Mouse (Mus musculus): ENCODE results near the gene Adgrg3. TPM values are rescaled to one million over a fixed set of nuclear protein-coding genes. Genes with fewer than 3 reads are reported as not detected.

The Adgrg3 gene
- polyA plus RNA-seq, 1 experiment from 2014 or later, result 3.7 TPM

DNA sequence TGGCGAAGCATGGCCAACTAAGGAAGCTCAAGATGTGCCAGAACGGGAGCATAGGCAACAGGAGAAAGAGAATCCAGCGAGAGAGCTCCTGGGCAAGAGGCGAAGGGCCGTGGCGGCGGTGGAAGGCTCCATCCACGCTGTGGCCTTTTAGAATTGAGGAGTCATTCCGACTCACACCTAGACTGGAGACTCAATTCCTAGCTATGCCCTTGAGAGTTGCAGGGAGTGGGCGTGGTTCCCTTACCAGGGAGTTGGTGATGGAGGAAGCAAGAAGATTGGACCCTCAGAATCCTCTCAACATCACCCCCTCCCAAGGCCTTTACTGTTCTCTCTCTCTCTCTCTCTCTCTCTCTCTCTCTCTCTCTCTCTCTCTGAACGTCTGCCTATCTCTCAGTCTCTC, 64.2 kb downstream of the Adgrg3 start:
- H3K27me3 ChIP-seq (ENCODE audit: control insufficient read depth, insufficient read depth, low read length), result no peaks in the 10 kb centered on the region
- peak overlapping the region; percentile 61 to 90 for H3K4me3 ChIP-seq (ENCODE audit: control insufficient read depth in 1 of 2, insufficient read depth in 1 of 2, low read depth in 1 of 2, low read length in 2 of 2)
- H3K9ac ChIP-seq (ENCODE audit: low read length), result peak overlapping the region; percentile 75
- H3K4me2 ChIP-seq (ENCODE audit: low read length), result peak overlapping the region; percentile 87
- H3K9me3 ChIP-seq (ENCODE audit: control insufficient read depth, low read length), result no peaks in the 10 kb centered on the region
- no peak for ATAC-seq (ENCODE audit: insufficient number of reproducible peaks, insufficient read depth, low FRiP score, low read depth)
- peak overlapping the region; percentile 34 to 56 for H3K27ac ChIP-seq (replicated peaks in 1 of 2; ENCODE audit: control insufficient read depth in 1 of 2, insufficient read depth in 1 of 2, low read depth in 2 of 2, low read length in 2 of 2)
- peaks cover 6 to 9% of the 10 kb centered on the region in 2 experiments; a peak in 3 of 4 replicates for H3K4me1 ChIP-seq (ENCODE audit: control insufficient read depth in 2 of 2, insufficient read depth in 2 of 2, low read length in 2 of 2)
- 8% methylated on average over 11 of the region's 11 CpGs for WGBS
- H3K36me3 ChIP-seq (ENCODE audit: control insufficient read depth, insufficient read depth, low read length), result peaks cover 37% of the 10 kb centered on the region

DNA sequence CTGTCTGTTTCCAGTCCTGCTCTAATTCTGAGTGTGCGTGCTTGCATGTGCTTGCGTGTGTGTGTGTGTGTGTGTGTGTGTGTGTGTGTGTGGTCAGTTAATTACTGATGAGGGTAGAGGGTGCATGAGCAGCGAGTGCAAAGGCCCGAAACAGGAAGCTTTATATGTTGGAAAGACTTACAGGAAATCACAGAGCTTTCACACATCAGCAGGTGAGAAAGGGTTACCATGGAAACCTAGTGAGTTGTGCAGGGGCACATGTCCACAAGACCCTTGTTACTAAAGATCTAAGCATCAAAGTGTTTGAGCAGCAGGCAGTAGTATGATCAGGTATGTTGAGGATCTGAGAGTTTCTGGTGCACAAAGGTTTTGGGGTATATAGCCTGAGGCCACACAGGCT, 66.8 kb downstream of the Adgrg3 start:
- no peak overlapping the region for H3K9ac ChIP-seq (ENCODE audit: low read length)
- peaks cover 63% of the 10 kb centered on the region for H3K36me3 ChIP-seq (ENCODE audit: control insufficient read depth, insufficient read depth, low read length)
- no peak overlapping the region for H3K4me2 ChIP-seq (ENCODE audit: low read length)
- H3K9me3 ChIP-seq (ENCODE audit: control insufficient read depth, low read length), result no peaks in the 10 kb centered on the region
- no peak for ATAC-seq (ENCODE audit: insufficient number of reproducible peaks, insufficient read depth, low FRiP score, low read depth)
- no peak overlapping the region for H3K27ac ChIP-seq (replicated peaks in 1 of 2; ENCODE audit: control insufficient read depth in 1 of 2, insufficient read depth in 1 of 2, low read depth in 2 of 2, low read length in 2 of 2)
- peaks cover 6 to 9% of the 10 kb centered on the region in 2 experiments; a peak in 3 of 4 replicates for H3K4me1 ChIP-seq (ENCODE audit: control insufficient read depth in 2 of 2, insufficient read depth in 2 of 2, low read length in 2 of 2)
- H3K27me3 ChIP-seq (ENCODE audit: control insufficient read depth, insufficient read depth, low read length), result no peaks in the 10 kb centered on the region
- no peak overlapping the region for H3K4me3 ChIP-seq (ENCODE audit: control insufficient read depth in 1 of 2, insufficient read depth in 1 of 2, low read depth in 1 of 2, low read length in 2 of 2)
- 85% methylated on average over 4 of the region's 4 CpGs for WGBS

DNA sequence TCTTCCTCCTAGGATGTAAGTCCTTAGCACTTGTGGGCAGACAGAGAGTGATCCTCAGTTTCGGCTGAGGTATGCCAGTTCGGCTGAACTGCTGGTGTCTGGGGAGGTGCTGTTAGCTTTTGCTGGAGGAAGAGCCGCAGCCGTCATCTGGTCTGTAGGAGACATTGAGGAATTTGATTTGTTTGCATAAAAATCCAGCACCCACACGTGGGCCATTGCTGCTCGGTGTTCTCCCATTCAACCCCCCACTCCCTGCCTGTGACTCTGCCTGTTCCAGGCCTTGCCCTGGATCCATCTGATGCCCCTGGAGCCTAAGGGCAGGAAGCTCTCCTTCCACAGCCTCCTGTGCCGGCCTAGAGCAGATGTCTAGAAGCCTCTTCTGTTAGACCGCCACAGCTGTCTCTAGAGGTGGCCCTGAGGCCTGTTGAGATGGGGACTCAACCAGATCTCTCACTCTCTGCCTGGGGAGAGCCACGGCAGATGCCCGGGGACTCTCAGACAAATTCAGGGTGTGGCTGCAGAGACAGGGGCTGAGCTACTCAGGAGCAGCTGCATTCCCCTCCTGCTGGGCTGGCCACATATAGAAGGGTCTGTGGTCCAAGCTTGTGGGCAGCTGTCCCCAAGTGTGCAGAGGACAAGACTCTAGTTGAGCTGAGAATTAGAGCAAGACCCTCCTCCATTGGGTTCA, 67.4 kb downstream of the Adgrg3 start:
- Histone ChIP-seq H3K9ac (ENCODE audit: low read length) (no peak overlapping the region), H3K9me3 (ENCODE audit: control insufficient read depth, low read length) (no peaks in the 10 kb centered on the region), H3K36me3 (ENCODE audit: control insufficient read depth, insufficient read depth, low read length) (peaks cover 69% of the 10 kb centered on the region), H3K27me3 (ENCODE audit: control insufficient read depth, insufficient read depth, low read length) (no peaks in the 10 kb centered on the region), H3K4me1 (ENCODE audit: control insufficient read depth in 2 of 2, insufficient read depth in 2 of 2, low read length in 2 of 2) (peaks cover 6 to 9% of the 10 kb centered on the region in 2 experiments; a peak in 3 of 4 replicates), H3K4me3 (ENCODE audit: control insufficient read depth in 1 of 2, insufficient read depth in 1 of 2, low read depth in 1 of 2, low read length in 2 of 2) (no peak overlapping the region), H3K27ac (replicated peaks in 1 of 2; ENCODE audit: control insufficient read depth in 1 of 2, insufficient read depth in 1 of 2, low read depth in 2 of 2, low read length in 2 of 2) (no peak overlapping the region), H3K4me2 (ENCODE audit: low read length) (no peak overlapping the region)
- no peak for ATAC-seq (ENCODE audit: insufficient number of reproducible peaks, insufficient read depth, low FRiP score, low read depth)
- WGBS, result 78% methylated on average over 10 of the region's 10 CpGs

DNA sequence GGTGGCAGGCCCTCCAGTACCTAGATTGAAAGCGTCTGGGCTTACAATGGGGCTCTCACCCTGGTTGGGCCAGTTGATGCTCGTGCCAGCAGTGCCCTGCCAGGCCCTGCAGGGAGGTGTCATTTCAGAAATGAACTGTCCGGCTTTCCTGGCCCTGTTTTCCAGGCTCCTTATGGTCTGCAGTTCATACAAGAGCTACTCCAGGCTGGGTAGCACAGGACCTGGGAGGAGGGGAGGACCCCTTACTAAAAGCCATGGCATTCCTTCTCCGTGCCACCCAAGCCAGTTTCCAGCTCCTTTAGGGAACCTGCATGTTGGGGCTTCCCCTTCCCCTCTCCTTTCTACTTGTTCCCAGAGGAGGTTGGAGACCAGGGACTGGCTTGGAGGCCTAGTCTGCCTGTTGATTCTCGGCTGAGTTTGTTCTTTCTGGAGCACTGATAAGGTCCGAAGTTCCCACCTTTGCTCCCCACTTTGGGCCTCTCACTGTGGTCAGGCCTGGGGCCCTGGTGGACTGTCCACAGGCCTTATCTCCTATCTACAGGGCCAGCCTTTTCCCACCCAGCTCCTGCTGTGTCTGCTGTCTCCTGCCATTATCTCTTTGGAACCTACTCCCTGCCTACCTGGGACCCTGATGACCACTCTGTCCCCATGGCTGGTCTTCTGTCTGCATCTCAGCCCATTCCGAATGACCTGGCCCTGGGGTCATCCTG, 68.1 kb downstream of the Adgrg3 start:
- Histone ChIP-seq H3K4me1 (ENCODE audit: control insufficient read depth in 2 of 2, insufficient read depth in 2 of 2, low read length in 2 of 2) (peaks cover 6 to 9% of the 10 kb centered on the region in 2 experiments; a peak in 3 of 4 replicates), H3K36me3 (ENCODE audit: control insufficient read depth, insufficient read depth, low read length) (peaks cover 76% of the 10 kb centered on the region)
- ATAC-seq (ENCODE audit: insufficient number of reproducible peaks, insufficient read depth, low FRiP score, low read depth), result no peak

DNA sequence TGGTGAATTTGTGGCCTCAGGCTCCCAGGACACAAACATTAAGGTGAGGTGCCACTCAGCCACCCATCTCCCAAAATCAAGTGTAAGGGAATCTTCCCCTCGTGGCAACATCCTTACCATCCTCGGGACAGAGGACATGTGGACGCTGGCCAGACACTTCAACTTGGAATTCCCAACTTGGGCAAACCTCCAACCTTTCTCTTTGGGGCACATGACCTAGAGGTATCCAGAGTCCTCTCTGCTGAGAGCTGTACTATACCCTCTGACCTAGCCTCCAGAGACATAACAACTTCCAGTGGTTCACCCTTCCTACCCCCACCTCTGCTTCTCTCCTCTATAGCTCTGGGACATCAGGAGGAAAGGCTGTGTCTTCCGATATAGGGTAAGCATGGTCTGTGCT, 76.1 kb downstream of the Adgrg3 start:
- 62% methylated on average over 4 of the region's 4 CpGs for WGBS
- H3K27me3 ChIP-seq (ENCODE audit: control insufficient read depth, insufficient read depth, low read length), result no peaks in the 10 kb centered on the region
- no peaks in the 10 kb centered on the region for H3K4me1 ChIP-seq (ENCODE audit: control insufficient read depth in 2 of 2, insufficient read depth in 2 of 2, low read length in 2 of 2)
- H3K36me3 ChIP-seq (ENCODE audit: control insufficient read depth, insufficient read depth, low read length), result peaks cover 82% of the 10 kb centered on the region
- no peak overlapping the region for H3K4me2 ChIP-seq (ENCODE audit: low read length)
- ATAC-seq (ENCODE audit: insufficient number of reproducible peaks, insufficient read depth, low FRiP score, low read depth), result no peak
- no peak overlapping the region for H3K27ac ChIP-seq (replicated peaks in 1 of 2; ENCODE audit: control insufficient read depth in 1 of 2, insufficient read depth in 1 of 2, low read depth in 2 of 2, low read length in 2 of 2)
- no peaks in the 10 kb centered on the region for H3K9me3 ChIP-seq (ENCODE audit: control insufficient read depth, low read length)
- no peak overlapping the region for H3K9ac ChIP-seq (ENCODE audit: low read length)
- H3K4me3 ChIP-seq (ENCODE audit: control insufficient read depth in 1 of 2, insufficient read depth in 1 of 2, low read depth in 1 of 2, low read length in 2 of 2), result no peak overlapping the region

More for the DNA sequence above, 68.1 kb downstream of the Adgrg3 start:
- no peak overlapping the region for H3K9ac ChIP-seq (ENCODE audit: low read length)
- H3K27ac ChIP-seq (replicated peaks in 1 of 2; ENCODE audit: control insufficient read depth in 1 of 2, insufficient read depth in 1 of 2, low read depth in 2 of 2, low read length in 2 of 2), result no peak overlapping the region
- WGBS, result 59% methylated on average over 7 of the region's 7 CpGs
- H3K4me3 ChIP-seq (ENCODE audit: control insufficient read depth in 1 of 2, insufficient read depth in 1 of 2, low read depth in 1 of 2, low read length in 2 of 2), result no peak overlapping the region
- H3K4me2 ChIP-seq (ENCODE audit: low read length), result no peak overlapping the region
- H3K27me3 ChIP-seq (ENCODE audit: control insufficient read depth, insufficient read depth, low read length), result no peaks in the 10 kb centered on the region
- no peaks in the 10 kb centered on the region for H3K9me3 ChIP-seq (ENCODE audit: control insufficient read depth, low read length)

Other genes with a start within 250 kb of the Adgrg3 start
- 8.1 and 10.4 TPM in 2 replicates for gene Cx3cl1, start 245.7 kb upstream of the Adgrg3 start, polyA plus RNA-seq (2014; fragmentation: Nextera tagmentation; extraction: Ambion mirVana)
- 0.45 TPM in 1 of 2 replicates, not detected in the other for gene Ccl17, start 207.2 kb upstream of the Adgrg3 start, polyA plus RNA-seq (2014; fragmentation: Nextera tagmentation; extraction: Ambion mirVana)
- 175 and 181 TPM in 2 replicates for gene Coq9, start 179.4 kb upstream of the Adgrg3 start, polyA plus RNA-seq (2014; fragmentation: Nextera tagmentation; extraction: Ambion mirVana)
- 72.7 and 80.2 TPM in 2 replicates for gene Ciapin1, start 179.3 kb upstream of the Adgrg3 start, polyA plus RNA-seq (2014; fragmentation: Nextera tagmentation; extraction: Ambion mirVana)
- 126 and 129 TPM in 2 replicates for gene Polr2c, start 160.2 kb upstream of the Adgrg3 start, polyA plus RNA-seq (2014; fragmentation: Nextera tagmentation; extraction: Ambion mirVana)
- 27.8 and 28.2 TPM in 2 replicates for gene Dok4, start 141.4 kb upstream of the Adgrg3 start, polyA plus RNA-seq (2014; fragmentation: Nextera tagmentation; extraction: Ambion mirVana)
- gene Ccdc102a, start 99.6 kb upstream of the Adgrg3 start, polyA plus RNA-seq (2014; fragmentation: Nextera tagmentation; extraction: Ambion mirVana), result 20.8 and 25.8 TPM in 2 replicates
- gene Adgrg5, start 94.0 kb upstream of the Adgrg3 start, polyA plus RNA-seq (2014; fragmentation: Nextera tagmentation; extraction: Ambion mirVana), result 0.07 and 0.23 TPM in 2 replicates
- gene Adgrg1, start 42.9 kb upstream of the Adgrg3 start, polyA plus RNA-seq (2014; fragmentation: Nextera tagmentation; extraction: Ambion mirVana), result 2.7 and 2.9 TPM in 2 replicates
- gene Drc7, start 37.4 kb downstream of the Adgrg3 start, polyA plus RNA-seq (2014; fragmentation: Nextera tagmentation; extraction: Ambion mirVana), result not detected in 2 replicates
- gene Katnb1, start 63.5 kb downstream of the Adgrg3 start, polyA plus RNA-seq (2014; fragmentation: Nextera tagmentation; extraction: Ambion mirVana), result 15.0 and 15.2 TPM in 2 replicates
- 8.7 and 9.3 TPM in 2 replicates for gene Kifc3, start 185.1 kb downstream of the Adgrg3 start, polyA plus RNA-seq (2014; fragmentation: Nextera tagmentation; extraction: Ambion mirVana)